Mouse (Mus musculus) fat pad, adult 2 months (tissue): ENCODE measurements around the gene Fam71f1.

ENCODE experiments used
- DNase-seq: peaks from one replicate; pipeline ENCODE4 v3.0.0-alpha.2; 2011; ENCODE audit warnings: low read depth, low spot score; ENCODE audit errors: extremely low read depth

Gene Fam71f1

DNA sequence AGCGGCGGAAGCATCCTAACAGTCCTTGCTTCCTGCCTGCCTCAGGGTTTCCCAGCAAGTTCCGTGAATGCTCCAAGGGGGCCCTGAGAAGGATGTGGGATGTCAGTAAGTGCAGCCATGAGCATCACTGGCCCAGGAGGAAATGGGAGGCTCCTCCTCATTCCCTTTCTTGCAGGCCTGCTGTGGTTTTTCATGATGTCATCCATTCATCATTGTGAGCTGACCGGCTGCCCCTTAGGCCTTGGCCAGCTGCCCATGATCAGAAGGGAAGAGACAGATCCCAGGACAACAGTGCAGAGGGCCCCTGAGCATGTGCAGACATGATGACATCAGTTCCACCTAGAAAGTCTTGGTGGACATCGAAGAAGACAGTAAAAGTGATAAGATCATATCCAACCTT is at the start of gene Fam71f1:
Gene Fam71f1, plus strand, starts transcription at position 262 of the 400 bp plus-strand sequence.
- DNase-seq: no peak

DNA sequence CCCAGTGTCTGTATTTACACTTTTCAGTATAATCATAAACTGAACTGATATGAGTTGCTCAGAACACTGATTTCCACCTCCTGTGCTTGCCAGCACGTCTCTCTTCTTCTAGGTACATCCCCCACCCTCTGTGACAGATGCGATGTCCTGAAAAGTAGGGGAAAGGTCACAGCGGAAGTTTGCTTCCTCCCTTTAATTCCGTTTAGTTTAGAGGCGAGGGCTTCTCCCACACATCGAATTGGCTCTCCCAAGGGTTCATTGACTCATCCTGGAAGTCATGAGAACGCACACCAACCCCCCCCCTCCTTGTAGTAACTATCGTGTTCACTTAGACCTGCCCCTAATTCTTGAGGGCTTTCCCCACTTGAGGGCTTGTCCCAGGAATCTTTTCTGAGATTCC is 48.0 kb upstream of the Fam71f1 start:
- no peak for DNase-seq

GRCm38 (mm10) chr6:29272312-29273072 is 46.4 kb upstream of the Fam71f1 start, which contains the start of gene Hilpda:
TSS of gene Hilpda (plus strand) at chr6:29272488.
- no peak for DNase-seq

DNA sequence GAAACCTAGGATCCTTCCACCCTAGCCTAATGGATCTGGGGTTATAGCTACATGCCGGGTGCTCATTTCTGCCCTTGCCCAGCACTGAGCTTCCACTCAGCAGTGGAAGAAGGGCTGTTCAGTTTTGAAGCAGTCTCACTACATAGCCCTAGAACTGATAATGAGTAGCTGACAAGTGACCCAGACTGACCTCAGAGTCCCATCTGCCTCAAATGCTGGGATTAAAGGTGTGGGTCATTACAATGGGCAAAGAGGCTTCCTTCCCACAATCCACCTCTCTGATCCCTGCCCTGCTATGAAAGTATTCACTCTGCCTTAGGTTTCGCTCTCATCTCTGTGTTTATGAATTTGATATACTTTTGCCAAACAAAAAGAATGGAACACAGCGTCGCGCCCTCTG is 42.2 kb upstream of the Fam71f1 start:
- no peak for DNase-seq

DNA sequence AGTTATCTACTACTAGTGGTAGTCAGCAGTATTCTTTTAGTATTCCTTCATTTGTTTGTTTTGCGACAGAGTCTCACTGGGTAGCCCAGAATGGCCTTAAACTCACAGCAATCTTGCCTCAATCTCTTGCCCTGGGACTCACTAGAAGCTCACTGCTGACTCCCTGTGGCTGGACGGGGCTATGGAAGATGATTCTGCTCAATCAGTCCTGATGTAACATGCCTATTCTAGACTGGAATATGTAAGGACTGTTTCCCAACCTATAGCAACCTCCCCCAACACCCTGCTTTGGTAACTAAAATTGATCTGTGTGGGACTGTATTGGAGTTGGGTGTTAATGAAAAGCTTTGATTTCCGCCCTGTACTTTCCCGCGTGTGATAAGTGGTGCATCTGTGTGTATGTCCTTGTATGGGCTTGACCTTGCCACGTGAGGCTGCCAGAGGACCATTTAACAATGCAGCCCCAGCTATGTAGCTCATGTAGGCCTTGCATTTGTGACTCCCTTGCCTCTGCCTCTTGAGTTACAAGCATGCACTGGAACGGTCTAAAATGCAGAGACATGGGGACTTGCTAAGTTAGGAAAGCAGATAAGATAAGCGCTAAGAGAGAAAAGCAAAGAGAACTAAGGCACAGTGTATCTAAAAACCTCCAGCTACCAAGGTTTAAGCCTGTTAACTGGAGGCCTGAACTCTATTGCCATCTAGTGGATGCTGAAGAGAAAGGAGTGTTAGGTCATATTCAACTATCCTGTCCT is 40.2 kb upstream of the Fam71f1 start:
- DNase-seq: no peak

GRCm38 (mm10) chr6:29279293-29279692 is 39.6 kb upstream of the Fam71f1 start, which contains the start of gene Fam71f2:
TSS of gene Fam71f2 (plus strand) at chr6:29279593.
- DNase-seq: no peak

DNA sequence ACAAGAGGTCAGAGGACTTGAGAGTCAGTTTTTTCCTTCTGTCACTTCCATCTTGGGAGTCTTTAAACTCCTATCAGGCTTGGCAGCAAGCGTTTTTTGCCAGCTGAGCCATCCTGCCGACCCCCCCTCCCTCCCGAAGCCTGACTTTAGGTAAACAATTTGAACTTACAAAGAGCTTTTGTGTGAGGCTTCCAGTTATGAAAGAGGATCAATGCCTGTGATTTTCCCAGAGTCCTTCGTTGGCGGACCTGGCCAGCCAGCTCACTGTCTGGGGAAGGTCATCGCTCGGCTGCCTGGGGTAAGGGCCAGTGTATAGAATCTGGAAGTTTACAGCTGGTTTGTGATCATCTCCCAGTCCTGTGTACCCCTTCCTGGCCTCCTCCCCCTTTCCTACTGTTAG is 38.3 kb upstream of the Fam71f1 start:
- no peak for DNase-seq

- no peak for DNase-seq
Measured at GRCm38 (mm10) chr6:29286870-29287269, 32.1 kb upstream of the Fam71f1 start.

DNA sequence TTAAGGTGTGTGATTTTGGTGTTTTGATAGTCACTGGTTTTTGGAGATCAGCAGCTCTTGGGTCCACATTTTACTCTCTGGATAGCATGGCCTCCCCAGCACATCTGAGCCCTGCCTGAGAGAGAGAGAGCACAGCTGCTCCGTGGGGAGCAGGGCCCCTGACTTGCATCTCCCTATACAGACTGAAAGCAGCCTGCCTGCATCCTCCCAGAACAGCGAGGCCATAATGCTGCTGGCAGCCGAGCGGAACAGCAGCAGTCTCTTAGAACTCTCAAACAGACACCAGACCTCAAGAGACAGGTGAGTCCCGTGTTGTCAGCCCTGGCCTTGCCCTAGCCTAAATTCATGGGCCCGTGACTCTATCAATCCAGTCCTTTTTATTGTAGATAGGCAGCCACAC is 31.5 kb upstream of the Fam71f1 start:
- no peak for DNase-seq

- no peak for DNase-seq
Measured at GRCm38 (mm10) chr6:29287944-29288343, 31.0 kb upstream of the Fam71f1 start.

DNA sequence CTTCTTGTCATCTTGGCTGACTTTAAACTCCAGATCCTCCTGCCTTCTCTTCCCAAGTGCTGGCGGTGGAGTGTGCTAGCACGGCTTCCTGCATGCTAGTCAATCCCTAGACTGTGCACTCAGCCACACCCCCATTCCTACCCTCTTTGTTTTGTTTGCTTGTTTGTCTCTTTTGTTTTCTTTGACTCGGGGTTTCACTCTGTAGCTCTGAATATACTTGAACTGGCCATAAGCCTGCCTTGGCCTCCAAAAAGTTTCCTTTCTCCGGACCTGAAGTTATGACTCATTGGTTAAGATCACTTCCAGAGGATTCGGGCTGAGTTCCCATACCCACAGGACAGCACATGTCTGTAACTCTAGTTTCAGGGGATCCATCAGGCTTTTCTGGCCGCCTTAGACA is 30.3 kb upstream of the Fam71f1 start:
- no peak for DNase-seq

GRCm38 (mm10) chr6:29299112-29299511 is 19.8 kb upstream of the Fam71f1 start:
- DNase-seq: no peak

GRCm38 (mm10) chr6:29303251-29303650 is 15.7 kb upstream of the Fam71f1 start:
- DNase-seq: no peak

GRCm38 (mm10) chr6:29303726-29304125 is 15.2 kb upstream of the Fam71f1 start:
- DNase-seq: no peak

- no peak for DNase-seq
Measured at GRCm38 (mm10) chr6:29305462-29305861, 13.5 kb upstream of the Fam71f1 start.

DNA sequence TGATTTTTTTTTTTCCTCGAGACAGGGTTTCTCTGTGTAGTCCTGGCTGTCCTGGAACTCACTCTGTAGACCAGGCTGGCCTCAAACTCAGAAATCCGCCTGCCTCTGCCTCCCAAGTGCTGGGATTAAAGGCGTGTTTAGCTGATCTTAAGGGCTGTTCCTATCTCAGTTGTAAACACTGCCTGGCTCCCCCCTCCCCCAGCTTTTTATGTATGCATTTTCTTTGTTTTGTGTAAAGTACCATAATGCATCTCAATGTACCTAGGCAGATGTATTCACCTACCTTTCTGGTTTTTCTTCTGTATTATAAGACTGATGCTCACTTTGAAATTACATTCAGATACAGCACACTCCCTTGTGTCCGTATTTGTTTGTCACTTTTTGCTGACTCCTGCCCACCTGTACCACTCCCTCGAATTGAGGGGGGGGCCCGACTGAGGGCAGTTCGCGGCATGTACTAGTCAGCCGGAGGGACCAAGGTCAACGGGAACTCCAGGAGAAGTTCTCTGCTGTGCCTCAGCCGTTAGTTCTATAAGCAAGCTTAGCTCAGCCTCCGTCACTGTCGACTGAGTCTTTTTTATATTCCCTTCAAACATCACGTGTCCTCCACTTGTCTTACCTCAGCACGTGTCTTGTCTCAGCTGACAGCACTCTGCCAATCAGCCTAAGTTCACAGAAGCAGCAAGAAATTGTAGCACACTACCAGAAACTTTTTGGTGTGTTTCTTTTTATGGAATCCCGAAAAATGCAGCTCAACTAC is 9.9 kb upstream of the Fam71f1 start:
- no peak for DNase-seq

DNA sequence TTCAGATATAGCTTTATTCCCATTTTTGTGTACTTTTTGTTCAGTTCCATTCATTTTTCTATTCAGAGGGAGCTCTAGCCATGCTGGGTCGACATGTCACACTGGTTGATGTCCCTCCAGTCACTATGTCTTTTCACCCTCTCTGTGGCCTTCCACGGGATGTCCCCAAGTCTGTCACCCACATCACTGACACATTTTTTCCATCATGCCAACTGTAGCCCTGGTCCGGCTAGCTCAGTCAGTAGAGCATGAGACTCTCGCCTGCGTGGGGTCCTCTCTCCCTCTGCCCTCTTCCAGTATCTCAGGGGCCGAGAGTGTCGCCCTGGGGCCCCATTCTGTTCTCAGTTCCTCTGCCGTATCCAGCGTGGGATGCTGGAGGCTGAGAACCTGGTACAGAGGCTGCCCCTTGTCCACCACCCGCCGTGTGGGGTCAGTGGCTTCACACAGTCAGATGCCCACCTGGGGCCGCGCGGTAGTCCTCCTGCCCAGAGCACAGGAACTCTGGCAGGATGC is 5.2 kb upstream of the Fam71f1 start:
- no peak for DNase-seq

DNA sequence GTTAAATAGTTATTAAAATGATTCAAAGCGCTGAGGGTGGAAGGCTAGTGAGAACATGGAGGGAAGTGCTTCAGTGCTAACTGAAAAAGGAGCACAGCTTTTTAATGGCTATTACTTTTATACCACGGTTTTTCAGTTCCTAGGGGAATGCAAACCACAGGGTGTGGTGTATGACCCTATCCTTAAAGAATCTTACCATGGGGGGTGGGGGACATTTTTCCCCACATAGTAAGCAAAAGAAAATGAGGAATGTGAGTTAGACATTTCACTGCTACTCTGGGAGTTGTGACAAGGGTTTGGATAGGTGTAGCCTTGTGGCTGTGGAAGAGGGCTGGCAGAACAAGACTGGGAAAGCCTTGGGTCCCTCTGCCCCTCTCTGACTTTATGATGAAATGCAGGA is 1.7 kb upstream of the Fam71f1 start:
- DNase-seq: no peak

GRCm38 (mm10) chr6:29317941-29318340 is 999 bp upstream of the Fam71f1 start:
- DNase-seq: no peak

GRCm38 (mm10) chr6:29321586-29321985 is 2.6 kb downstream of the Fam71f1 start:
- no peak for DNase-seq

DNA sequence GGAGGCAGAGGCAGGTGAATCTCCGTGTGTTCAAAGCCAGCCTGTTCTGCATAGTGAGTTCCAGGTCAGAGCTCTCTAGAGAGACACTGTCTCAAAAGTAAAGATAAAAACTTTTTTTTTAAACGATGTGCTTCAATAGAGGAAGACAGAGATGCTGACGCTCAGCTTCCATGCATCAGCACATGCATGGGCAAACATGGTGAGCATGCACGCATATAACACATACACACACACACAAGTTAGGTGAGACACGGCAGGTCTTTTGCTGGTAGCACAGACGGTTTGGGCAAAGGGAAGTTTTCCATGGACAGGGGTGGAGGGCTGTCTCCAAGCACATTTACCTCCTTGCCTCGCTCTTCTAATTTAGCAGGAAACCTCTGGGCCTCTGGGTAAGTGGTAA is 3.2 kb downstream of the Fam71f1 start:
- DNase-seq: no peak
